Mouse (Mus musculus) heart, adult 18-20 months (tissue): Measurements from ENCODE around the gene Snx18. TPM values are rescaled to one million over a fixed set of nuclear protein-coding genes. Genes with fewer than 3 reads are reported as not detected.

Experiments
- DNase-seq, 2 experiments: peaks; one replicate each; pipeline ENCODE4 v3.0.0; 2021 to 2022; ENCODE audit warnings: mixed read lengths in 1 of 2
- total RNA-seq, 2 experiments: library from RNA; stranded (reverse); gene quantifications; 2 replicates each; pipeline ENCODE4 v1.2.3; 2021

Snx18 gene
- total RNA-seq, 2 experiments from 2014 or later, result 20.2 to 20.4 TPM

DNA sequence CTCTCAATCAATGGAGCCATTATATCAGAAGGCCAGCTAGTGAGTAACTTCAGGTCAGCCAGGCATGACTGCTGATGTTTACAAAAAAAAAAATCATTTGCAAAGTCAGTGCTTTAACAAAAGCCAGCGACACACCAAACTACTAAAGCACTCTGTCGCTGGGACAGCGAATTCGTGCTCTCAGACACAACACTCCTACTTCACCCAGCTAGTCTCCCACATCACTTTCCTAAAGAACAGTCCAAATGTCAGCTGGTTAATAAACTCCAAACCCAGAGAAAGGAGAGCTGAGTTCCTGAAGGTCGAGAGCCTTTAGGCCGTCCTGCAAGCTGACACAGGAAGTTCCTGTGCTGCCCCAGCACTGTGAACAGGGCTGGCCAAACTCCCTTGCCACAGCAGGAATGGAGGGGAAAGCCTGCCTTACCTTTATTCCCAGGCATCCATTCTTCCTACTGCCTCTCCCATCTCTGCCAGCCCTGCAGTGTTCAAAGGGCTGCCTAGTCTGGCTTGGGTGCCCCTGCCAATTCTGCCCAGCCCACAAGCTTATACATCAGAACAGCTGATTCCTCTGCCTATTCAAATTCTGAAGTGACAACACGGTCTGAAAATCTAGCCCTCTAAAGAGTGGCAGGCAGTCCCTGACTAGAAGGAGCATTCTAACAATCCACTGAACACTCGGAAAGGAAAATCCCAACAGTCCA lies 2.2 kb downstream of the Snx18 start:
- peak; percentile 56 to 70 for DNase-seq

DNA sequence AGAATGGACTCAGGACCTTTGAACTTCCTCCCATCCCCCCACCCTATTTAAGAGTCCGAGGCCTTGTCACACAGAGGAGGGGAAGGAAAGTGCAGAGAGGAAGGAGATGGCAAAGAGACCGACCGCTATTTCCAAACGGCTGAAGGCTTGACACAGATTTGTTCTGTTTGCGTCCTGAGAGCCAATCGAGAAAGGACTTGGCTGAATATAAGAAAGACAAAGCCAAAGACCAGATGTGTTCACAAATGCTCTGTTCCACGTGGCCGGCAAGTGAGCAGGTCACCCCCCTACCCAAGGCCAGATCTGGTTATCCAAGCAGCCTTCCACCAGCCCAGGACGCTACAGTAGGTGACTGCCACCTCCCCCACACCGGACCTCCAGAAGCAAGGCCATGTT lies 2.8 kb downstream of the Snx18 start:
- DNase-seq, result peak; percentile 72 to 80

DNA sequence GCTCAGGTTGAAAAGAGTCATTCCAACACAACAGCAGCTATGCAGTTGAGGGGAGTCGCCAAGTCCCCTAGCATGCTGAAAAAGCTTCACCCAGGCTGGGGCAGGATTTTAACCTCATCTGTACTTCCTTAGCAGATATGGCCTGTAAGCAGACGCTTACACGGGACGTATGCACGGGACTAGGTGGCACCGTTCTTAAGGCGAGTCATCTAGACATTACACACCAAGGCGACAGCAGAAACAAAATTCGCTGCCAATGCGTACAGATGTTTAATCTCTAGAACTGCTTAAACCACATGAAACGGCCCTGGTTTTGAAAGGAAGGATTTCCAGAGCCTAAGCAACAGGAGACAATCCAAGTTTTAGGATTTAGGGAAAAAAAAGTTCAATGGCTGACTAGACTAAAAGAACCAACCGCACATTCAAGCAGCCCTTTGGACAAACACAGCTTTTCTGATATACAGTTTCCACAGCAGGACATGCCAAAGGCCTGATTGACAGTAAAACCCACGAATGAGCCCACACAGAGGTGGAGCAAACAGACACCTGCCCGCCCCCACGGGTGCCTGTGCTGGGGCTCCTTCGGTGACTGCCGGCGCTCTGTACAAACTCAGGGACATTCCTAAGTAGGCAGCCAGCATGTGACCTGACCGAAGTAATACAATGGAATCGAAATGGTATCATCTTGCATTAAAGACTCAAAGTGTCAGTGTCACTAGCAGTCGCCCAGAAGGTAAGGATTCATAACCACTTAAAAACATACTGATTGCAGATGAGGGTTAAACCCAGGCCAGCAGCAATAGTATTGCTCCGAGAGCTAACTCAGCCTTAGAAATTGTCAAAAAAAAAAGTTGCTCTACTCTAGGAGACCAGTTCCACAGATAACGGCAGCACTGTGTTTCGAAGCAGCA lies 3.5 kb downstream of the Snx18 start:
- peak; percentile 93 to 94 for DNase-seq

DNA sequence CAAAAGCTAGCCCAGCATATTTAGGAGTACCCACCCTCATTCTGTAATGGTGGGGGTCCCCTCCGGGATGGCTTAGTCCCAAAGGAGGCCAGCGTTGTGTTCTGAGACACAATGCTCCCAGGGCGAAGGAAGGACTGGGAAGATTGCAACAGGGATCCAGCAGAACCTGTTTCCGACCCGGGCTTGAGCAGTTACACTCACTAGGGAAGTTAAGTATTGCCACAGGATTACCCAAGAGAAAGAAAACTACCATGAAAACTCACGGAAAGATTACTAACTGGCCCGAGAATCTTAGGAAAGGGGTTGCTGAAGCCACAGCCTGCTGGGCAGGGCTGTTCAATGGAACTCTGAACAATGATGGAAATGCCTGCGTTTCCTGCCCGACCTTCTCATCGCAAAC lies 4.5 kb downstream of the Snx18 start:
- DNase-seq, result peak in 1 of 2 experiments; percentile 59

DNA sequence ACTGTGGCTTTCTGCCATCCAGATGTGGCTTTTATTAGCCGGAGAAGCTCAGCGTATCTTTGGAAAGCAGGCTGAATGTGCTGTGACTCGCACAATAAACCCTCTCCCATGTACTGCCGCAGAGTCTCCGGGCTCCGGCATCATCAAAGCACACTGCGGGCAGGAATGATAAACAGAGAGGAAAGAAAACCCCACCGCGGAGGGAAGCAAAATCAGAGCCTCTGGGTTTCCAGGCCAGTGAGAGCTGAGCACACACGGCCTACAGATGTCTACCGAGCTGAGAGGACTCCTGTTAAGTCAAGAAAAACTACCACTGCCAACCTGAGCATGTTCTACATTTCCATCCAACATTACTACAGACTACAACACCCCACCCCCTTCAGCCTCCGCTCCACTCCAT lies 5.0 kb downstream of the Snx18 start:
- no peak for DNase-seq

DNA sequence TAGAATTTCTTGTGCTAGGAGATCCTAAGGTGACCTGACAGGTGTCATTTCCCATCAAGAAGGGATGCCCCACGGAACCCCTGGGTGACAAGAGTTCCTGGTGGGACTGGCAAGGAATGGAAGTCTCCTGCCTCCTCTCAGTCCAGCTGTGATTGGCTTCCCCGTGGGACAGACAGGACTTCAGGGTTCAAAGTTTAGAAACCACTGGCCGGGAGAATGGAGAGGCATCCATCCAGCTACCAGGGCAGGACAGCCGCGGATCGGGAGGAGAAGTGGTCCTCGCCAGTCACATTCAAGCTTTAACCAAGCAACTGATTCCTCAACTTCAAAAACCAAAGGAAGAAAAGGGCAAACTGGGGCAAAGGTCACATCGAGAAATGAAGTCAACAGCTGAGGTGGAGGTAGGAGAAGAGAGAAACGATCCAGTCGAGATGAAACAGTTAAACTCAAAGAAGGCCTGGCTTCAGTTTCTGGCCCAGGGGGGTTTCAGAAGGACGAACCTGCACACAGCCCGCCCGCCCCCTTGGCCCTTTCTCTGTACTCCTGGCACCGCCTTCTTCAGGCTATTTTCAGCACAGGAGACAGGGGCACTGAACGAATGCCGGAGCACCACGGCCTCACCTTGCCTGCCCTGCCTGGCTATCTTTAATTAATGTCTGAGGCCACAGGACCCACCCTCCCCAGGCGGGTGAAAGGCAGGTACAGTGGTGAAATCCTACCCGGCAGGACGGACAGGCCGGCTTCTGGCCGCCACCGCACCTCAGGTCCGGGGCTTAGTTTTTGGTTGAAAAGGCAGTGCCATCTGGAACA lies 6.0 kb downstream of the Snx18 start:
- peak; percentile 73 to 76 for DNase-seq

DNA sequence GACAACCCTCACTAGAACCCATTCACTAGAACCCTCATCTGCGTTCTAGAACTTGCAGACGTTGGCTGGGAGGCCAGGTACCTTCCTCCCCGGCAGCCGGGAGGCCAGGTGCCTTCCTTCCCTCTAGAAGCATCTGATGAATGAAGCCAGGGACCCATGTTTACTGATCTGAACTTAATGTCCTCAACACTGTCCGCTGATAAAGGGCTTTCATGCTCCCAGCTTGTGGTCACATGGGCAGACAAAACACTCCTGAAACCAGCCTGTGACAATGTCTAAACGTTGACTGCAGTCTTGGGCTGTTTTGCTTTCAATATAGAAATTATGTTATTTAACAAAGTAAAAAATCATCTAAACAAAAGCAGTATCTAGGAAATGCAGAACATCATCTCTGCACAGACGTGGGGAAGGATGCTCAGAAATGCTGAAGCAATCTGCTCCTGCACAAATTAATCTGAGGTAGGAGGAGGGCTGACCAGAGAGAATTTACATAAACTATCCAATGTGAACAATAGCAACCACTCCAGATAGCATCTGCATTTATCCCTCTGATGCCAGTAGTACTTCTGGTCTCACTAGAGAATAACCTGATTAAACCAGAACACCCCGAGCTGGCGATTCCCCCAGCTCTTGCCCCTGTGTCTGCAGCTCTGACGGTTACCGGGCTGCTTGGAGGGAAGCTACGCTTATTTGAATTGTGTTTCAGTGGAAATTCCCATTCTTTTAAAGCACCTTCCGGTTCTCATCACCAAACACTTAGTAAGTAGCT lies 7.4 kb downstream of the Snx18 start:
- DNase-seq, result peak in 1 of 2 experiments; percentile 49

DNA sequence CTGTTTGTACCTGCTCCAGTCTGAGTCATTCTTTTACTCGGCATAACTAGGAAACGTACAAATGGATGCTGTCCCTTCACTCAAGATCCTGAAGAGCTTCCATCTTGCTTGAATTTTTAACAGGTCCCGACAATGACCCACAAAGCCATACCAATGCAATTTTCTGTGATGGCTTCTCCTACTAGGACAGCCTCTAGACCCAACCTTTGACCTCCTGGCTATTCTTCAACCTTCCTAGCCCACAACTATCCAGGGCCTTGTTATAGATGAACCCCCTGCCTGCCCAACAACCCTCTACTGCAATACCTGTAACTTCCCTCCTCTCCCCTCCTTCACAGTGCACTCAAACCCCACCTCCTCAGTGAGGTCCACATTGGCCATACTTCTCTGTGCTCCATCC lies 8.9 kb downstream of the Snx18 start:
- DNase-seq, result no peak

DNA sequence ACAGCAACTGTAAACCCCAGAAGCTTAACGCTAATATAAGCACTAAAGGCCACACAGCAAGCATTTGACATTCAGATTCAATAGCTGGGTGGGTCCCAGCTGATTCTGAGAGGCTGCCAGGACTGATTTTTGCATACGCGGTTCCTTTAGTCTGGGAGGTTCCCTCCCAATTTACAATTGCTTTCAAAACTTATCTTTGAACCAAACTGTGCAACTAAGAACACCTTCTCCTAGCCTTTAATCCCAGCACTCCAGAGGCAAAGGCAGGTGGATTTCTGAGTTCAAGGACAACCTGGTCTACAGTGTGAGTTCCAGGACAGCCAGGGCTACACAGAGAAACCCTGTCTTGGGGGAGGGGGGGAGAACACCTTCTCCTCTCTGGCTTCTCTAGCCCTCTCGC lies 10.5 kb downstream of the Snx18 start:
- peak in 1 of 2 experiments; percentile 11 for DNase-seq

DNA sequence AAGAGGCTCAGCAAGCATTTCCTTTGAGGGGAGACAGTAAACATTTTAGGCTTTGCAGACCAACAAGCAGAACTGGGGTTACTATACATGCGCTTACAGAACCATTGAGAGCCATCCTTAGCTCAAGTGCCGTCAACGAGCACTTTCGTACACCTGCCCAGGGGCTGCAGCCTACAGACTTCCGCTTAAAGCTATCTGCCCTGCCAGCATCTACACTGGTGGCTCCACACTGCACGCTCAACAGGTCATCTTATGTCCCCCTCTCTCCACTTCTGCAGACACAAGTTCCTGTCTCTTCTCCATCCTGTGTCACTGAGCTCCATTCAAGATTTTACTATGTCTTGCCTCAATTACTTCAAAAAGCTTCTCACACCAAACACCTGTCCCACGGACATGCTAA lies 11.0 kb downstream of the Snx18 start:
- peak in 1 of 2 experiments; percentile 15 for DNase-seq

DNA sequence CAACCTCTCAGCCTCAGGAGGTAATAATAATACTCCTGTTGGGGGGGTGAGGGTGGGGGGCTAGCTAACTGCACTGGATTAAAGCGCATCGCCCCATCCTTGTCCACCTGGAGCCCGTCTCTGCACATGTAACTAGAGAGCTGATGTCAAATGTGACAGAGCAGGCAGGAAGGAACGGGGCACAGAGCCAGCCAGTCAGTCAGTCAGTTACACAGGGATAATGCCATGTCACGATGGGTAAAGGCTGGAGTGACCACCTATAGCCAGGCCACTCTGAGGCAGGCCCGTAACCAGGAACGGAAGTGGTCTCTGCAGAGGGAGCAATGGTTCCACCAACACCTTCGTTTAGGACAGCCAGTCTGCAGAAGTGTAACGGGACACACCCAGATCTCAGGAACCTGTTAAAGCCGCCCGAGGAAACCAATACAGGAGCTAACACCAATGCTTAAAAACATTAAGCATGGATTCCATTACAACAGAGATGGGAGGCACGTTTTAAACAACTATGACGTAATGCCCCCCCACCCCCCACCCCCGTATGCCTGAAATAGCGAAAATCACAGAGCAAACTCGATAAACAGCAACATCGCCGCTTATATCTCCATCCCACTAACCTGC lies 11.5 kb downstream of the Snx18 start:
- DNase-seq, result peak in 1 of 2 experiments; percentile 32

DNA sequence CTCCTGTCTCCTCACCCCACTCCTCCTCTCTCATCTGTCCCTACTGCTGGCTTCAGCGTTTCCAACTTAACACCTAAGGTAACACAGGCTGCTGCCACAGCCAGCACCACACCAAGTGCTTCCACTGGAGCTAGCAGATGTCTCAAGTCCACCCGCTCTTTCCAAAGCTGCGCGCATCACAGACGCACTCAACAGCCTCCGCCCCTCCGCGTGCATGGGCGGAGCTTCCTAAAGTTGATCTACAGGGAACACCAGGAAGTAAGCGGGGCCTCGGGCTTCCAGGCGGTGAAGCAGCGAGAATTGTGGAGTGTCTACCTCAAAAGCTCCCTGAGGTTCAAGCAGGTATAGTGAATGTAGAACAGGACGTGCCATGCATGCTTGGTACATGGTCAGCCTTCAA lies 12.2 kb downstream of the Snx18 start:
- DNase-seq, result peak in 1 of 2 experiments; percentile 41

DNA sequence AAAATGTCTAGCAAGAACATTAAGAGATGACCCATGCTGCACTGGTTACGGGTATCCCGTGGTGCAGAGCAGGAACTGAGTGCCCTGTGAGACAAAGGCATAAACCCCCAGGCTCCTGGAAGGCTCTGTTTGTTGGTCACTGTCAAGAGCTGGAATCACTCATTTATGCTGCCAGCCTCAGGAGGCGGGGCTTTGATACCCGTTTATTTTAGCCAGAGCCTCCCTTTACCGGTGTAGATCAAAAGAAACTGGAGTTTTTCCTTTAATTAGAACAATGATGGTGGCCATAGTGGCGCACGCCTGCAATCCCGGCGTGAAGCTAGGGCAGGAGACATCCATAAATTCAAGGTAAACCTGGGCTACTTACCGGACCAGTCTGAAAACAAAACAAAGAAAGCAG lies 12.7 kb downstream of the Snx18 start:
- DNase-seq, result peak in 1 of 2 experiments; percentile 12

DNA sequence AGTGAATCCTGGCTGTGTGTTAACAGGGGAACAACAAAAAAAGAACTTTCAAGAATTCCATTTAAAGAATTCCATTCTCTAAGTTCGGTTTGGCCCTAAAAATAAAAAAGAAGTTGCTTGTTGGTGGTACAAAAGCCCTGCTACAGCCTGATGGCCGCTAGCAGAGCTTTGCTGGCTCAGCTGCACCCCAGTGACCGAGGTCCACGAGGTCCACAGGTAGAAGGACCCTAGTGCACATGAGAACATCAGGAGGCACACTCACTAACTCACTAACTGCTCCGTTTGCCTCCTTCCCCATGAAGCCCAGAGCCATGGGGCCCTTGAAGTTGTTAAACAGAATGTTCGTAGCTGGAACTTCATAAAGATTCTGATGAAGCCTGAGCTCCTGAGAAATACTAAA lies 14.0 kb downstream of the Snx18 start:
- DNase-seq, result peak in 1 of 2 experiments; percentile 29

DNA sequence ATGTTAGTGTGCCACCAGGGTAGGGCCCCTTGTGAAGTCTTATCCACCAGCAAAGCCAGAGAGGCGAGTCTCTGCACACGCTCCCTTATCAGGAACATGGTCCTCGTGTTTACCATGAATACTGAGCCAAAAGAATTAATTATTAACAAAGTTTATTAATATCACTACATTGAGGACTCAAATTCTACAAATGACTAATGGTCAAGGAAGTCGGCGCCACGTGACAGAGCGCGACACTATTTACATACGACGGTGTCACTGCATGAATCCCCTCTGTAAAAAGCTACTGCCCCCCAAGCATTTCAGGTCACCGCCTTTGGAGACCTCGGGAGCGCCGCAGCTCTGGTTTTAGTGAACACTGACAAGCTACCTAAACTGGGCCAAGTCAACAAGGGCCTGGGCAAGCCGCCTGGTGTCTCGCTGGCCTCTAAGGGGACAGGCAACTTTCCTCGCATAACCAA lies 15.5 kb downstream of the Snx18 start:
- peak; percentile 74 to 81 for DNase-seq

DNA sequence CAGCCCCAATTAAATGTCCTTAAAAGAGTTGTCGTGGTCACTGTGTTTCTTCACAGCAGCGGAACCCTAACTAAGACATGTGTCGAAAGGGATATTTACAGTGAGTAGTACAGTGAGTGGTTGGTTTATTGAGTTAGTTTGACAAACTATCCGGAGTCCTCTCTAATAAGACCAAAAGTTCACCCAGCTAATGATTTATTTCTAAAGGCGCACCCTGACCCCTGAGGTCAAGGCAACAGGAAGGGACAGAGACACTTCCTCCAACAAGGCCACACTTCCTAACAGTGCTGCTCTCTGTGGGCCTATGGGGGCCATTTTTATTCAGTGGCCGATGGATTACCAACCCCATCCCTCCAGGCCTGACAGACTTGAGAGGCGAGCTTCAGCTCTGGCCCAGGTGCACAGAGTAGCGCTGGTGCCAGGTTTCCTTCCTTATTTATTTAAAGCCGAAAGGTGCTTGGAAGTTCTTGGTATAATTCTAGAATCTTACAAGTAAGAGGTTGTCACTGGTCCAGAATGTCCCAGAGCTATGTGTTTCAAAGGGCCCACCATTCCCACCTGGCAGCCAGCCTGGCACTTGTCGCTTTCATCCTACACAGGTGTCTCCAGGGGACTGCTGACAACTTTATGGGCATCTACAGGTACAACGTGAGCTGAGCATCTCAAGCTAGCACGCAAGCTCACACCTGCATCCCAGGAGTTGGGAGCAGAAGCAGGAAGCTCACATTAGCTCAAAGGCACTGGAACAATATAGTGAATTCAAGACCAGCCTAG lies 16.3 kb downstream of the Snx18 start:
- peak in 1 of 2 experiments; percentile 17 for DNase-seq

DNA sequence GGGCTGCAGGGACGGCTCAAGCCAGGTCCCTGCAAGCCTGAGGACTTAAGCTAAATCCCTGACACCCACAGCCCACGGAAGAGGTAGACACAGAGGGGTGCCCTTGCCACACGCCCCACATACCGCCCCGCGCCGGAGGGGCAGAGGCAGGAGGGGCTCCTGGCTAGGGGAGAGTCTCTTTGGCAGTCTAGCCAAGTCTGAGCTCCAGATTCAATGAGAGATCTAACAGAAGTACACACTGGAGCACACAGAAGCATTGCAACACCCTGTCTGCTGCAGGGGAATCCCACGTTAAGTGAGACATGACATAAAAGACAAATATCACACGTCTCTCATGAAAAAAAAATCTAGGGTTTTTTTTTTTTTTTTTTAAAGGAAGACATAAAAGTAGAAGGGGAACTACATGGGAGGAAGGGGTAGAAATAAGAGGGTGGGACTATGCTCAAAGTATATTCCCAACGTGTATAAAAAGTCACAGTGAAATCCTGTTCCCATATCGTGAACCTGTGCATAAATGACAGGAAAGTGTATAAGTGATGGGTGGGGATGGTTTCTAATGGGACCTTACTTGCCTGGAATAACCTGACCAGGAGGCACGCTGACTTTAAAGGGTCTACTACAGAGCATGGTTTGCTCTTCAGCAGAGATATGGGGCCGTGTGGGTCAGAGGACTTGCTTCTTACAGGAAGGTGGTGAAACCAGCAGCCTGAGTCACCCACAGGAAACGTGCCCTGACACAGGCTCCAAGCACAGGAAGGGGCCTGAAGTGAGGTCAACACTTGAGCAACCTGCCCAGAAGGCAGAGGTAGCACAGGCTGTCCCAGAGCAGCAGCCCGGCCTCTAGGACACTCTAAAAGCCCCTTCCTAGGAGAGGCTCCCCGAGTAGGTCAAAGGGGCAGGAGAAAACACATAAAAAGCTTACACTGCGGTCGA lies 17.6 kb downstream of the Snx18 start:
- DNase-seq, result peak in 1 of 2 experiments; percentile 23

DNA sequence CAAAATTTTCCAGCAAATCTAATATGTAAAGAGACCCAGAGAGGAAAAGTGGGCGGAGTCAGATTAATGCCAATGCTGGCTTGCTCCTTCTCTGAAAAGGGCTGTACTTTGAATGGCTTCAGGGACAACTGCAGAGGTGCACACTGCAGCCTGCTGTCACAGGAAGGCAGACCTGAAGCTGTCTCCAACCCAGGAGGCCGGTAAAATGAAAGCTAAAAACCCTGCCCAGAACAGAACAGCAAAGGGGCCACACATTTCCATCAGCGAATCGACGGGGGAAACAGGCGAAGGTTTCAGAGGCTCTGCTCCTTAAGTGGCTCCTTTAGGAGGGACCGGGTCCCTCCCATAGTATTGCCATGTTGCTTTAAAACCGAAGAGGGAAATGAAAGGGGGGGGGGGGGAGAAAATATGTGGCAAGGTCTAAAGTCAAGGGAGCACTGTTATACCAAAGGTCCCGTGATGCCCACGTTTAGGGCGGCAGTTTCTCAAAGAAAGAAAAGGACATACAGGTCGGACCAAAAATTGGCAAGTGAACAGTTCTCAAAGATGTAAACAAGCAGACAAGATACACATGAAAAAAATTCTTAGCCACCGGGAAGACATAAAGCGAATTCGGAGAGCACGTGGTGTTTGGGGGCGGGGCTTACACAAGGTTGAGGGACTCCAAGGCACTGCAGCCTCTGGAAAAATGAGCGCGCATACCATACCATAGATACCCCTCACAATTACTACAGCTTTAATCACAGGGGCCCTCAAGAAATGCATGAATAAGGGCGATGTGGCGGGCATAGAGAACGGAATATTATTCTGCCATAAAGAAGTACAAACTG lies 18.4 kb downstream of the Snx18 start:
- DNase-seq, result peak in 1 of 2 experiments; percentile 9
